ENCODE assay signal across 8 mouse cellular contexts in the genomic region with DNA sequence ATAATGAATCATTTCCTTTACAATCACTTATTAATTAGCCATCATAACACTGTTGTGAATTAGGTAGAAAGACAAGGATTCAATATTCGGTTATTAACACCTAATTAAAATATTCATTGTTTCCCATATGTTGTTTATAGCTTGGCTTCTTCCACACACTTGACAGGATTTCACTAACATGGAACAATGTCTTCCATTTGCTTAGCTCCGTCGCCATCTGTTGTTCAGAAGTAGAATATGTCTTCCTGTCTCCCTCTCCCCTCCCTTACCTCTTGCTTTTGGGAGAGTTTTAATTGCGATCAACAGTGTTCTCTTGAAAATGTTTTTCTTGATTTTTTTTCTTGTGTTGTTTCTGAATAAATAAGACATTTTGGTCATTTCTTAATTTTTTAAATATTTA. TPM values are rescaled to one million over a fixed set of nuclear protein-coding genes. Genes with fewer than 3 reads are reported as not detected.
A peak's percentile ranks its signal among the peaks of the same experiment; 100 is the strongest.
DNase-seq lines count a peak whose midpoint lies in the region; ATAC-seq and TF ChIP-seq lines count a peak whose summit lies in the region.

No protein-coding gene starts in this region.

- 35% methylated on average over 4 of the region's 4 CpGs for WGBS in forebrain, embryonic 11.5 days
- 38% methylated on average over 4 of the region's 4 CpGs for WGBS in forebrain, embryonic 10.5 days
- WGBS in liver, embryonic 14.5 days (ENCODE audit: insufficient replicate concordance), result 20% methylated on average over 4 of the region's 4 CpGs
- WGBS in liver, embryonic 12.5 days (ENCODE audit: insufficient replicate concordance), result 26% methylated on average over 4 of the region's 4 CpGs
- 16% methylated on average over 4 of the region's 4 CpGs for WGBS in lung, adult 2 months

- no peaks in the 10 kb centered on the region for H3K27me3 ChIP-seq in forebrain, embryonic 11.5 days (ENCODE audit: control insufficient read depth, insufficient read depth, low read length)
- H3K27me3 ChIP-seq in forebrain, embryonic 10.5 days (ENCODE audit: poor library complexity, severe bottlenecking), result no peaks in the 10 kb centered on the region
- no peaks in the 10 kb centered on the region for H3K27me3 ChIP-seq in liver, embryonic 14.5 days (ENCODE audit: control insufficient read depth, insufficient read depth, low read length)
- H3K27me3 ChIP-seq in liver, embryonic 12.5 days (replicated peaks), result no peaks in the 10 kb centered on the region

- 0 out of 2 replicates have a peak, but pooled peaks have one; percentile 52 for ATAC-seq in forebrain, embryonic 11.5 days (replicated peaks; ENCODE audit: low FRiP score)
- no peak for ATAC-seq in liver, embryonic 14.5 days (ENCODE audit: insufficient read depth)
- no peak for ATAC-seq in liver, embryonic 12.5 days

- TF ChIP-seq EP300 in liver, embryonic 14.5 days (IDR thresholded peaks at IDR 0.05; ENCODE audit: low read depth), result no peak

- DNase-seq in forebrain, embryonic 11.5 days (ENCODE audit: low spot score), result no peak
- no peak for DNase-seq in forebrain, embryonic 10.5 days (ENCODE audit: extremely low spot score, low spot score)
- no peak for DNase-seq in liver, embryonic 14.5 days (ENCODE audit: low read depth in 3 of 3, low spot score in 3 of 3)
- peak; percentile 63 for DNase-seq in embryo, embryonic 10.5 days (ENCODE audit: low spot score)
- no peak for DNase-seq in lung, adult 2 months
- DNase-seq in skeletal muscle tissue, adult 2 months (ENCODE audit: low read depth, low spot score), result peak; percentile 18
- no peak for DNase-seq in T-cell, adult 2 months (ENCODE audit: low spot score)

- no peaks in the 10 kb centered on the region for H3K36me3 ChIP-seq in forebrain, embryonic 11.5 days (ENCODE audit: control insufficient read depth, insufficient read depth, low read length)
- H3K36me3 ChIP-seq in forebrain, embryonic 10.5 days (replicated peaks), result no peaks in the 10 kb centered on the region
- H3K36me3 ChIP-seq in liver, embryonic 14.5 days (replicated peaks; ENCODE audit: control insufficient read depth, insufficient read depth, low read depth), result no peaks in the 10 kb centered on the region
- no peaks in the 10 kb centered on the region for H3K36me3 ChIP-seq in liver, embryonic 12.5 days

- peak; percentile 31; the same call in 1 of the 2 replicates for TF ChIP-seq CTCF in liver, embryonic 14.5 days (IDR thresholded peaks at IDR 0.05; ENCODE audit: low read depth)
- peak; percentile 54; the same call in 1 of the 2 replicates for TF ChIP-seq CTCF in lung, adult 2 months (IDR thresholded peaks at IDR 0.05; ENCODE audit: insufficient read depth, low read length)

- no peak overlapping the region for H3K27ac ChIP-seq in forebrain, embryonic 11.5 days (ENCODE audit: low read depth, low read length)
- H3K27ac ChIP-seq in forebrain, embryonic 10.5 days, result no peak overlapping the region
- H3K27ac ChIP-seq in liver, embryonic 14.5 days, result no peak overlapping the region
- no peak overlapping the region for H3K27ac ChIP-seq in liver, embryonic 12.5 days

- H3K4me1 ChIP-seq in forebrain, embryonic 11.5 days (replicated peaks; ENCODE audit: control insufficient read depth, insufficient read depth, low read length), result no peaks in the 10 kb centered on the region
- peaks cover 8% of the 10 kb centered on the region for H3K4me1 ChIP-seq in forebrain, embryonic 10.5 days
- H3K4me1 ChIP-seq in liver, embryonic 14.5 days (replicated peaks; ENCODE audit: control insufficient read depth in 2 of 2, insufficient read depth in 2 of 2, low read length in 1 of 2), result no peaks in the 10 kb centered on the region
- no peaks in the 10 kb centered on the region for H3K4me1 ChIP-seq in liver, embryonic 12.5 days
- no peaks in the 10 kb centered on the region for H3K4me1 ChIP-seq in lung, adult 2 months (ENCODE audit: control insufficient read depth, insufficient read depth, low read length)

- H3K4me3 ChIP-seq in forebrain, embryonic 11.5 days (ENCODE audit: low read depth, low read length), result no peak overlapping the region
- H3K4me3 ChIP-seq in forebrain, embryonic 10.5 days, result no peak overlapping the region
- H3K4me3 ChIP-seq in liver, embryonic 14.5 days (ENCODE audit: insufficient read depth in 1 of 2, low read depth in 2 of 2, low read length in 2 of 2), result no peak overlapping the region
- H3K4me3 ChIP-seq in liver, embryonic 12.5 days, result no peak overlapping the region
- no peak overlapping the region for H3K4me3 ChIP-seq in lung, adult 2 months (replicated peaks; ENCODE audit: extremely low read depth, low read depth, low read length)

- no peaks in the 10 kb centered on the region for H3K9me3 ChIP-seq in forebrain, embryonic 11.5 days (ENCODE audit: control insufficient read depth, low read length)
- H3K9me3 ChIP-seq in forebrain, embryonic 10.5 days, result no peaks in the 10 kb centered on the region
- H3K9me3 ChIP-seq in liver, embryonic 14.5 days (ENCODE audit: control insufficient read depth, low read length), result no peaks in the 10 kb centered on the region
- no peaks in the 10 kb centered on the region for H3K9me3 ChIP-seq in liver, embryonic 12.5 days (replicated peaks)

- no peak for TF ChIP-seq POLR2A in lung, adult 2 months (IDR thresholded peaks at IDR 0.05; ENCODE audit: borderline replicate concordance, extremely low read depth, low read depth, low read length)

- no peak overlapping the region for H3K4me2 ChIP-seq in forebrain, embryonic 11.5 days (ENCODE audit: low read depth, low read length, severe bottlenecking)
- H3K4me2 ChIP-seq in liver, embryonic 14.5 days (ENCODE audit: low read depth), result no peak overlapping the region
- H3K4me2 ChIP-seq in liver, embryonic 12.5 days, result no peak overlapping the region

- no peak overlapping the region for H3K9ac ChIP-seq in forebrain, embryonic 11.5 days (ENCODE audit: low read length)
- H3K9ac ChIP-seq in liver, embryonic 14.5 days (replicated peaks), result no peak overlapping the region
- no peak overlapping the region for H3K9ac ChIP-seq in liver, embryonic 12.5 days

RNA-seq across cellular contexts. Expression of a gene that starts 30.6 kb away (rescaled TPM):
- polyA plus RNA-seq in forebrain, embryonic 11.5 days (2014; fragmentation: Nextera tagmentation; extraction: Ambion mirVana), result 10.5 and 10.7 TPM in 2 replicates
- 12.1 and 12.9 TPM in 2 replicates for polyA plus RNA-seq in forebrain, embryonic 10.5 days (2016; fragmentation: Nextera tagmentation; extraction: Ambion mirVana)
- polyA plus RNA-seq in liver, embryonic 14.5 days (2012; rRNA removed), result 1.7 and 2.7 TPM in 2 replicates
- 2.4 and 2.8 TPM in 2 replicates for polyA plus RNA-seq in liver, embryonic 14.5 days (2014; fragmentation: Nextera tagmentation; extraction: Ambion mirVana)
- polyA plus RNA-seq in liver, embryonic 12.5 days (2016; fragmentation: Nextera tagmentation; extraction: Ambion mirVana), result 5.7 and 6.1 TPM in 2 replicates
- polyA plus RNA-seq in lung, adult 2 months (2012; rRNA removed), result 5.8 and 8.1 TPM in 2 replicates

Comparison
In these comparisons a context has a peak if more than half of its experiments do, and no peak if none do; other contexts are left out.
1. DNase-seq: peak in embryo, embryonic 10.5 days (single experiment) and skeletal muscle tissue, adult 2 months (single experiment); none in forebrain, embryonic 11.5 days (single experiment), forebrain, embryonic 10.5 days (single experiment), liver, embryonic 14.5 days (0 of 3), lung, adult 2 months (single experiment) and T-cell, adult 2 months (single experiment).